Mouse (Mus musculus): Measurements from ENCODE around the gene A530016L24Rik. TPM values are rescaled to one million over a fixed set of nuclear protein-coding genes. Genes with fewer than 3 reads are reported as not detected.

The A530016L24Rik gene
- polyA plus RNA-seq, 1 experiment from 2014 or later, result not detected

GRCm38 (mm10) chr12:112498683-112499082 is 9.4 kb downstream of the A530016L24Rik start:
- 27% methylated on average over 11 of the region's 11 CpGs for WGBS (ENCODE audit: insufficient replicate concordance)
- Histone ChIP-seq H3K27ac (replicated peaks) (no peak overlapping the region), H3K4me1 (replicated peaks) (no peaks in the 10 kb centered on the region; the same call in 1 of the 2 replicates), H3K9ac (no peak overlapping the region), H3K4me3 (replicated peaks) (no peak overlapping the region), H3K9me3 (replicated peaks) (no peaks in the 10 kb centered on the region), H3K4me2 (no peak overlapping the region), H3K36me3 (replicated peaks) (no peaks in the 10 kb centered on the region), H3K27me3 (no peaks in the 10 kb centered on the region)
- no peak for ATAC-seq (ENCODE audit: insufficient read depth)

GRCm38 (mm10) chr12:112503003-112503771 is 13.9 kb downstream of the A530016L24Rik start:
- Histone ChIP-seq H3K4me3 (replicated peaks) (no peak overlapping the region), H3K9ac (no peak overlapping the region), H3K4me1 (replicated peaks) (no peaks in the 10 kb centered on the region; the same call in 1 of the 2 replicates), H3K9me3 (replicated peaks) (no peaks in the 10 kb centered on the region), H3K27me3 (no peaks in the 10 kb centered on the region; the same call in 1 of the 2 replicates), H3K36me3 (replicated peaks) (no peaks in the 10 kb centered on the region), H3K27ac (replicated peaks) (no peak overlapping the region), H3K4me2 (no peak overlapping the region)
- 0 out of 2 replicates have a peak, but pooled peaks have one; percentile 26 for ATAC-seq (ENCODE audit: insufficient read depth)
- 8% methylated on average over 19 of the region's 19 CpGs for WGBS (ENCODE audit: insufficient replicate concordance)

DNA sequence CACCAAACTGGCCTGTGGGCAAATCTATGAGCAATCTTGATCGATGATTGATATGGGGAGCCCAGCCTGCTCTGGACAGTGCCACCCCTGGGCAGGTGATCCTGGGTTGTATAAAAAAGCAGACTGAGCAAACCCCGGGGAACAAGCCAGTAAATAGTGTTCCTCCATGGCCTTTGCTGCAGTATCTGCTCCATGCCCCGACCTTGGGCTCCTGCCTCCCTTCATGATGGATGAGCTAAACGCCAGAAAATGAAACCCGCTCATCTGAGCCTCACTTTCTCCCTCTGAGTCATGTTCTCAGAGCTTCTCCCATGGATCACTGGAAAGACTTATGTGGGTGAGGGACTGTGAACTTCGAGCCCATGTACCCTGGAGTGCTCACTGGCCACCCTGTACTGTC is 17.0 kb downstream of the A530016L24Rik start:
- no peak overlapping the region for H3K4me3 ChIP-seq (replicated peaks)
- H3K27ac ChIP-seq (replicated peaks), result no peak overlapping the region
- ATAC-seq (ENCODE audit: insufficient read depth), result no peak
- H3K27me3 ChIP-seq, result peaks cover 13% of the 10 kb centered on the region
- no peak overlapping the region for H3K4me2 ChIP-seq
- H3K9ac ChIP-seq, result no peak overlapping the region
- WGBS (ENCODE audit: insufficient replicate concordance), result 46% methylated on average over 6 of the region's 6 CpGs
- no peaks in the 10 kb centered on the region for H3K9me3 ChIP-seq (replicated peaks)
- no peaks in the 10 kb centered on the region for H3K36me3 ChIP-seq (replicated peaks)
- H3K4me1 ChIP-seq (replicated peaks), result no peaks in the 10 kb centered on the region; the same call in 1 of the 2 replicates

DNA sequence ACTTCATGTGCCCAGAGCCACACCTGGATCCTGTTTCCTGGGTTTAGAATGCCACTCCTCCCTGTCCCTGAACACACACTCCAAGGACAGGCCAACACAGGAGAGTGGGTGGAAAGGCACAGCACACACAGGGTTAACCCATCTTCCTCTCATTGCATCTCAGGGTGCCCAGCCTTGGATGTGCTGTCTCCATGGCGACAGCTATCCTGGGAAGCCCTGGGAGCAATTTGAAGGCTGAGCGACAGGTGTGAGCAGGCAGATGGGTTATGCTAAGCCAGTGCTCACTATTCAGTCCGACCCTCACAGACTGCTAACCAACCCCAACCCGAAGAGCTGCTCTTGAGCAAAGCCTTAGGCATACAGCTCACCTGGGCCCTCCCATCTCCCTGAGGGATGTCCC is 18.0 kb downstream of the A530016L24Rik start:
- Histone ChIP-seq H3K9ac (no peak overlapping the region), H3K36me3 (replicated peaks) (no peaks in the 10 kb centered on the region), H3K4me1 (replicated peaks) (no peaks in the 10 kb centered on the region; the same call in 1 of the 2 replicates), H3K27me3 (peaks cover 23% of the 10 kb centered on the region), H3K4me2 (no peak overlapping the region), H3K4me3 (replicated peaks) (no peak overlapping the region), H3K9me3 (replicated peaks) (no peaks in the 10 kb centered on the region), H3K27ac (replicated peaks) (no peak overlapping the region)
- no peak for ATAC-seq (ENCODE audit: insufficient read depth)
- 36% methylated on average over 4 of the region's 4 CpGs for WGBS (ENCODE audit: insufficient replicate concordance)

GRCm38 (mm10) chr12:112507984-112508383 is 18.7 kb downstream of the A530016L24Rik start:
- no peaks in the 10 kb centered on the region; the same call in 1 of the 2 replicates for H3K4me1 ChIP-seq (replicated peaks)
- no peak overlapping the region for H3K9ac ChIP-seq
- 52% methylated on average over 3 of the region's 3 CpGs for WGBS (ENCODE audit: insufficient replicate concordance)
- no peaks in the 10 kb centered on the region for H3K36me3 ChIP-seq (replicated peaks)
- H3K4me2 ChIP-seq, result no peak overlapping the region
- no peak for ATAC-seq (ENCODE audit: insufficient read depth)
- H3K27ac ChIP-seq (replicated peaks), result no peak overlapping the region
- no peak overlapping the region for H3K4me3 ChIP-seq (replicated peaks)
- peaks cover 23% of the 10 kb centered on the region for H3K27me3 ChIP-seq
- no peaks in the 10 kb centered on the region for H3K9me3 ChIP-seq (replicated peaks)

DNA sequence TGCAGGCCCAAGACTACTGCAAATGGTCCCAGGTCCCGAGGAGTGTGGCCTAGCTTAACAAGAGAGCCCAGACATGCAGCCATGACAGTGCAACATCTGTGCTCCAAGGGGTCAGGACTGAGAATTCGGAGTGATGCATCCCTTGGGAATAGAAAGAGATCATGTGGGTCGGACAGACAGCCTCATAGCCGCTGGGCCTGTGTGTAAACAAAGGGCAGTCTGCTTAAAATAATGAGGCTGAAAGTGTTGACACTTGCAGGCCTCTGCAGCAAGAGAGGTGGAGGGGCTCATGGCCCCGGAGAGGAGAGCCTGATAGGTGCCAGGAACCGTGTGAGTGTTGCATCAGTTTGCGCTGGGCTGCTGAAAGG is 21.1 kb downstream of the A530016L24Rik start:
- no peaks in the 10 kb centered on the region for H3K4me1 ChIP-seq (replicated peaks)
- no peak overlapping the region for H3K4me2 ChIP-seq
- ATAC-seq (ENCODE audit: insufficient read depth), result no peak
- H3K4me3 ChIP-seq (replicated peaks), result no peak overlapping the region
- no peaks in the 10 kb centered on the region for H3K36me3 ChIP-seq (replicated peaks)
- 21% methylated on average over 7 of the region's 7 CpGs for WGBS (ENCODE audit: insufficient replicate concordance)
- H3K9me3 ChIP-seq (replicated peaks), result no peaks in the 10 kb centered on the region
- H3K9ac ChIP-seq, result no peak overlapping the region
- H3K27me3 ChIP-seq, result peaks cover 23% of the 10 kb centered on the region
- H3K27ac ChIP-seq (replicated peaks), result no peak overlapping the region

DNA sequence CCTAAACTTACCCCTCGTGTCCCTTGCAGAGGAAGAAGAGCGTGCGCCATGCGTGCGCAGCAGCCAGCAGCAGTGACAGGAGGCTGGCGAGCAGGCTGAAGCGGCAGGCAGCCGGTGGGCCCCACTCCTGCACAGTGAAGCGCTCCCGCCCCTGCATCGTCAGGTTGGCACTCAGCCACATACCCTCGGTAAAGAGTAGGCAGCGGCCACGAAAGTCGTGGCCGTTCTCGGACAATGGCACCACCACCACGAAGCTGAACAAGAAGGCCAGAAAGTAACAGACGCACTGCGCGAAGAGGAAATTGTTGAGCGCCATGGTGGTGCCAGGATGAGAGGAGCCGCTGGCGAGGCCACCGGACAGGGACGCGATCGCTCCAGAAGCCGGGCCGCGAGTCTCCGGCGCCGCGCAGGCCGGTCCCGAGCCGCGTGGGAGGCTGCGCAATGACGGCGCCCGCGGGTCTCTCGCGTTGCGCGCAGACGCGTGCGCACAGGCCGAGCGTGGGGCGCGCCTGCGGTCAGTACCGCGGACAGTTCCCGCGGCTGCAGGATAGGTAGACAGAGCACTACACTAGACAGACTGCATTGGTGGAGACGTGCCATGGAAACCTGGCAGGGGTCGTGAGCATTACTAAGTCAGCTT is 21.6 kb downstream of the A530016L24Rik start:
- Histone ChIP-seq H3K36me3 (replicated peaks) (no peaks in the 10 kb centered on the region), H3K27ac (replicated peaks) (no peak overlapping the region), H3K4me2 (no peak overlapping the region; the same call in 1 of the 2 replicates), H3K27me3 (peaks cover 23% of the 10 kb centered on the region), H3K9me3 (replicated peaks) (no peaks in the 10 kb centered on the region), H3K9ac (no peak overlapping the region), H3K4me1 (replicated peaks) (no peaks in the 10 kb centered on the region), H3K4me3 (replicated peaks) (no peak overlapping the region)
- 3% methylated on average over 62 of the region's 62 CpGs for WGBS (ENCODE audit: insufficient replicate concordance)
- ATAC-seq (ENCODE audit: insufficient read depth), result no peak

- H3K27ac ChIP-seq (replicated peaks), result no peak overlapping the region
- peaks cover 23% of the 10 kb centered on the region for H3K27me3 ChIP-seq
- 41% methylated on average over 3 of the region's 3 CpGs for WGBS (ENCODE audit: insufficient replicate concordance)
- no peak overlapping the region for H3K9ac ChIP-seq
- H3K4me3 ChIP-seq (replicated peaks), result no peak overlapping the region
- H3K9me3 ChIP-seq (replicated peaks), result no peaks in the 10 kb centered on the region
- H3K4me2 ChIP-seq, result no peak overlapping the region
- peaks cover 5% of the 10 kb centered on the region; the same call in 1 of the 2 replicates for H3K4me1 ChIP-seq (replicated peaks)
- ATAC-seq (ENCODE audit: insufficient read depth), result no peak
- no peaks in the 10 kb centered on the region for H3K36me3 ChIP-seq (replicated peaks)
These were observed 25.6 kb downstream of the A530016L24Rik start for GRCm38 (mm10) chr12:112514897-112515296.

GRCm38 (mm10) chr12:112516697-112517337 is 27.6 kb downstream of the A530016L24Rik start, which contains the start of gene Tmem179:
Gene Tmem179 (minus strand): TSS chr12:112516747.
- Histone ChIP-seq H3K4me1 (replicated peaks) (peaks cover 5% of the 10 kb centered on the region; the same call in 1 of the 2 replicates), H3K27ac (replicated peaks) (no peak within 1 kb of the TSS), H3K36me3 (replicated peaks) (no peaks in the 10 kb centered on the region), H3K4me3 (replicated peaks) (no peak within 1 kb of the TSS), H3K9ac (no peak within 1 kb of the TSS), H3K9me3 (replicated peaks) (no peaks in the 10 kb centered on the region), H3K4me2 (no peak within 1 kb of the TSS), H3K27me3 (peaks cover 5% of the 10 kb centered on the region; the same call in 1 of the 2 replicates)
- ATAC-seq (ENCODE audit: insufficient read depth), result peak; percentile 59
- WGBS (ENCODE audit: insufficient replicate concordance), result 10% methylated on average over 14 of the region's 14 CpGs

- Histone ChIP-seq H3K9me3 (replicated peaks) (no peaks in the 10 kb centered on the region), H3K27me3 (no peaks in the 10 kb centered on the region; the same call in 1 of the 2 replicates), H3K4me1 (replicated peaks) (peaks cover 5% of the 10 kb centered on the region; the same call in 1 of the 2 replicates), H3K27ac (replicated peaks) (no peak overlapping the region), H3K4me2 (no peak overlapping the region), H3K9ac (no peak overlapping the region), H3K4me3 (replicated peaks) (no peak overlapping the region), H3K36me3 (replicated peaks) (no peaks in the 10 kb centered on the region)
- peak; percentile 52; the same call in 1 of the 2 replicates for ATAC-seq (ENCODE audit: insufficient read depth)
- 13% methylated on average over 4 of the region's 4 CpGs for WGBS (ENCODE audit: insufficient replicate concordance)
These were observed 28.9 kb downstream of the A530016L24Rik start for GRCm38 (mm10) chr12:112518105-112518504.

DNA sequence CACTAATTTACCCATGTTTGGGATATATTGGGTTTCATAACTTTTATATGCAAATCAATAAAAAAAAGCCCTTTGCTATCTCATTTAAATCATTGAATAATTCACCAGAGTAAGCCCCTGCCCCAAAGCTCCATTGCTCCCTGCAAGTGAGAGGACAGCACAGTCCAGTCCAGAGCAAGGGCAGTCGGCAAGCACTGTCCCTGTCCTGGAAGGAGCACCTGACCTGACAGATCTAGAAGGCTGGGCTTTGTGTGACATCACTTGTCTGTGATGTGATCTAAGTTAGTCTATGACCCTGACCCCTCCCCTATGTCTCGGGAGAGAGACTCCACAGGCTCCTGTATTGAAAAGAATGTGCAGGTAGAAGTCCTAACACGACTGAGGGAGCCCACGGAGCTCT is 44.5 kb downstream of the A530016L24Rik start:
- ATAC-seq (ENCODE audit: insufficient read depth), result no peak
- H3K9ac ChIP-seq, result no peak overlapping the region
- H3K36me3 ChIP-seq (replicated peaks), result no peaks in the 10 kb centered on the region
- no peaks in the 10 kb centered on the region for H3K27me3 ChIP-seq
- no peak overlapping the region for H3K4me3 ChIP-seq (replicated peaks)
- WGBS (ENCODE audit: insufficient replicate concordance), result 34% methylated on average over 4 of the region's 4 CpGs
- no peak overlapping the region for H3K4me2 ChIP-seq
- no peaks in the 10 kb centered on the region for H3K9me3 ChIP-seq (replicated peaks)
- no peaks in the 10 kb centered on the region for H3K4me1 ChIP-seq (replicated peaks)
- no peak overlapping the region for H3K27ac ChIP-seq (replicated peaks)
